Mouse (Mus musculus) spleen, postnatal 10 days (tissue): Measurements from ENCODE around the gene March6.

ENCODE experiments used
- DNase-seq, 2 experiments: peaks; one replicate each; pipeline ENCODE4 v3.0.0; 2021 to 2022; ENCODE audit warnings: low spot score in 2 of 2

Gene March6

DNA sequence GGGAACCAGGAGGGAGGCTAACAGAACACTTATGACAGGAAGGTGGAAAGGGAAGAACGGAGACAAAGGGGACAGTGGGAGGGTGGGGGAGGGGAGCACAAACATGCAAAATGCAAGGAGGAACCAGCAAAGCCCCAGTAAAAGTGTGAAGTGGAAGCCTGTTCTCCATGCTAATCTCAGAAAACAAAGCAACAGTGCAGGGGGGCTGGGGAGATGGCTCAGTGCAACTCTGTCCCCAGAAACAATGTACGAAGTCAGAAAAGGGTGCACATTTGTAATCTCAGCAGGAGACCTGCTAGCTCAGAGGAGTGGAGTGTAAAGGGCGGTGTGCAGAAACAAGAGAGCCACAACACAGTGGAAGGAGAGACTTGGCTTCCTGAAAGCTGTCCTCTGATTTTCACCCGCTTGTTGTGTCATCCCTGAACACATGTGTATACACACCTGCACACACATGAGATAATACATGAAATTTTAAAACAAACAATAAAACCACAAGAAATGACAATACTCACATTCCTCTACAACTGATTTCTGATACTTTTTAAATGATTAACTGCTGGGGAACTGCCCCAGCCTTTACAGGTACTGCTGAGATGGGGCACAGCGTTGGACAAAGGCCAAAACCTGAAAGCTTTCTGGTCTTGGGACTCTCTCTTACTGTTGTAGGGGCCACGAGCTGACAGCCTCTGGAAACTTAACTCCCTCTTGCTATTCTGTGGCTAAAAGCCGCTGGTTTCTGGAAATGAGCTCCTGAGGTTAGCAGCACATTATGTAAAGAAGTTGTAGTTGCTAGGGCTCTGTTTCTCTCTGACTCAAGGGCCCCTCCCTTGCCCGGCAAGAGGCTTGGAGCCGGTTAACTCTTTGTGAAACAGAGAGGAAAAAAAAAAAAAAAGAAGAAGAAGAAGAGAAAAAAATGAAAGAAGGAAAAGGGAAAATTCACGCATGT lies 11.4 kb upstream of the March6 start:
- no peak for DNase-seq

GRCm38 (mm10) chr15:31540513-31540802 lies 9.6 kb upstream of the March6 start:
- DNase-seq: no peak

- DNase-seq: peak in 1 of 2 experiments; percentile 60
Measured at GRCm38 (mm10) chr15:31539643-31540512, 9.0 kb upstream of the March6 start.

DNA sequence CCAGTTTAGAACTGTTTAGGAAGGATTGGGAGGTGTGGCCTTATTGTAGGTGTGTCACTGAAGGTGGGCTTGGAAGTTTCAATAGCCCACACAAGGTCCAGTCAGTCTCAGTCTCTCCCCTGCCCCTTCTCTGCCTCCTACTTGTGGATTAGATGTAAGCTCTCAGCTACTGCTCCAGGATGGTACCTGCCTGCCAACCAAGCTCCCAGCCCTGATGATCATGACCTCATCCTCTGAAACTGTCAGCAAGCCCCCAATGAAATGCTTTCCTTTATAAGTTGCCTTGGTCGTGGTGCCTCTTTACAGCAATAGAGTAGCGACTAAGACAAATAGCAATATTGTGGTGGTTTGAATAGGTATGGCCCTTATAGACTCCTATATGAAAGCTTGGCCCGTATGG lies 7.5 kb upstream of the March6 start:
- DNase-seq: no peak

DNA sequence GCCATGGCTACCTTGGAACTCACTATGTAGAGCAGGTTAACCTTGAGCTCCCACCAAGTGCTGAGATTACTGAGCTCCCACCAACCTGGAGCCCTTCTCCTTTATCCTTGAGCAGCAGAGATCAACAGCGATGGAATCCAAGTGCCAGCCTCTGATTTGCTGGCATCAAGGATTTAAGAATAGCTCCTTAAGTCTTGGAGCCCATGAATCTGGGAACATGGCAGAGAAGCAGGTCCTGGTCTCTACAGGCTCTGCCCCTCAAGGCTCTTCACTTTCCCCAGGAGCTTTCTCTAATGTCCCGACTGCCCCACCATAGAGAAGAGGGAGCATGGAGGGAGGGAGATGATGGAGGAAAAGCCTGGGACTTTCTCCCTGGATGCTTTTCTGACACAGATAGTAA lies 6.9 kb upstream of the March6 start:
- no peak for DNase-seq

- DNase-seq: no peak
Measured at GRCm38 (mm10) chr15:31536051-31536737, 5.3 kb upstream of the March6 start.

GRCm38 (mm10) chr15:31535259-31535855 lies 4.5 kb upstream of the March6 start:
- no peak for DNase-seq

GRCm38 (mm10) chr15:31534421-31535258 lies 3.8 kb upstream of the March6 start:
- DNase-seq: no peak

- DNase-seq: no peak
Measured at GRCm38 (mm10) chr15:31533529-31533928, 2.7 kb upstream of the March6 start.

- no peak for DNase-seq
Measured at GRCm38 (mm10) chr15:31532331-31533021, 1.6 kb upstream of the March6 start.

DNA sequence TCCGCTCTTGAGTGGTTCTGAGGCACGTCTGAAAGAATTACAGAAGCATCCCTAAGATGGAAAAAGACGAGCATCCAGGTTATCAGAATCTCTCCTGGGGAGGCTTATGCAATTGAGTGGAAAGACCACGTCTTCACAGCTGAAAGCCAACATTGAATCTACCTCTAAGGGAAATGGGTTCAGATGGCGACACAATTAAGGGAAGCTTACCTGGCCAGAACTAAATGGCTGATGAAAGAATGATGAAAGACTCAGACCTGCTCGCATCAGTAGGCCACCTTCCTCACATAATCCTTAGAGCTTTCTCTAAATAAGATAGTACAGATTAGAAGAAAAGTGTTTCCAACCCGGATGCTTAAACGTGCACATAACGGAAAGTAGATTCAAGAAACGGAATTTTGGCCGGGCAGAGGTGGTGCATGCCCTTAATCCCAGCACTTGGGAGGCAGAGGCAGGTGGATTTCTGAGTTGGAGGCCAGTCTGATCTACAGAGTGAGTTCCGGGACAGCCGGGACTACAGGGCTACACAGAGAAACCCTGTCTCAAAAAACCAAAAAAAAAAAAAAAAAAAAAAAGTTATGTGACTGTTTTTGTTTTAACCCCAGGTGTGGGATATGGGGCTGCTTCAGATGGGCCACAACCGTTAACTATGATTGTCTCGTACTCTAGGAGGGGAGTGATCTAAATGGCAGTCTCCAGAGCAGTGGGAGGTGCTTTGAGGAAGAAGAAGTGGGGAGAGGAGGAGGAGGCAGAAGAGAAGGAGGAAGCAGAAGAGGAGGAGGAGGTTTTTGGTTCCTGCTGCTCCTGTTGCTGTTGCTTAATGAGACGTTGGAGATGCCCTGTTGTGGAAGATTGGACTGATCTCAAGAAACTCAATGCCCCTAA lies 835 bp upstream of the March6 start:
- peak; percentile 31 to 47 for DNase-seq

DNA sequence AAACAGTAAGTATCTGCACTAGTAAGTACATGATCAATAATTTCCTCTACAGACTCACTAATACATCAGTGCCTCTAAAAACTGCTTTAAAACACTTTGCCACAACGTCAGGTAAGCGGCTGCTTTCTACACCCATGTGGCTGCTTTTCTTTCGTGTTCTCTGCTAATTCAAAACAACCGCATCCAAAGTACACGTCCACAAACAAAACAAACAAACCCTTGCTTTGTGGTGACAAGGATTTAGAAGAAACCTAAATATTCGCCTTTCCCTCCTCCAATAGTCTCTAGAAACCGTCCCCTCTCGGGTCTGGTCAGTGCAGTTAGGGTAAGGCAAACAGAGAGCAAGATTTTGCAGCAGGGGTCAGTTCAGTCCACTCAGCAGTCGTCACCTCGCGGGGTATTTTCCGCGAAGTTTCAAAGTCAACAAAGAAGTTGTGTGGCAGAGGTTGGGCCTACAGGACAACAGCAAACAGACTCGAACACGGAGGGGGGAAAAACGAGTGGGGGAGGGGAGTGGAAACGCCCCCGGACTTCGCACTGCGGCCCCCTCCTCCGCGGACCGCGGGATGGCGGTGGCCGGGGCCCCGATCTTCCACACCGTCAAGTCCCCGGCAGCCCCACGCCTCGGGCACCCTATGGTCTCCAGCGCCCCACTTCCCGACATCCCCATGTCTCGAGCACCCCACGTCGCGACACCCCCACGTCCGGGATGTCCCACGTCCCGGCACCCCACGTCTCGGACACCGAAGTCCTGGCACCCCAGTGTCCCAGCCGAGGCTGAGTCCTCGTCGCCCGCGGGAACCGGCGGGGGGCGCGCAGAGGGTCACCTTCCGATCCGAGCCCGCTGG lies 818 bp downstream of the March6 start:
- DNase-seq: peak; percentile 61 to 64

- no peak for DNase-seq
Measured at GRCm38 (mm10) chr15:31529103-31529502, 1.8 kb downstream of the March6 start.

- DNase-seq: no peak
Measured at GRCm38 (mm10) chr15:31528477-31528876, 2.4 kb downstream of the March6 start.

- no peak for DNase-seq
Measured at GRCm38 (mm10) chr15:31526463-31526862, 4.4 kb downstream of the March6 start.

DNA sequence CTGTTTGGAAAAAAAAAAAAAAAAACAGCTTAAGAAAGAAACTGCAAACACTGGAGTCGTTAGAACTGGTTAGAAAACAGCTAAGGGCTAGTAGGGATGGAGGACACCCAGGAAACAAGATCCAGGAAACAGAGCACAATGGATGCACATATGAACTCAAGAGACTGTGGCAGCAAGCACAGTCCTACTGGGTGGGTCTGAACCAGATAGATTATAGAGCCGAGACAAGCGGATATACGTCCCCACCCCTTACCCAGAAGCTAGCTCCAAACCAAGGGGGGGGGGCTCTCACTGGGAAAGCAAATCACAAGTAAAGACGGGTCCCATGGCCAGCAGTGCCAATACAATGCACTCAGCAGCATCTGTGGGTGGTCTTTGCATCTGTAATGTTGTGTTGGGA lies 11.9 kb downstream of the March6 start:
- no peak for DNase-seq

GRCm38 (mm10) chr15:31518371-31518770 lies 12.5 kb downstream of the March6 start:
- DNase-seq: no peak

GRCm38 (mm10) chr15:31517186-31517585 lies 13.7 kb downstream of the March6 start:
- DNase-seq: no peak
